Mouse (Mus musculus): ENCODE data around the gene Fam43b. TPM values are rescaled to one million over a fixed set of nuclear protein-coding genes. Genes with fewer than 3 reads are reported as not detected.

Gene Fam43b
- polyA plus RNA-seq, 1 experiment from 2014 or later: not detected

GRCm38 (mm10) chr4:138407479-138408194 is 11.3 kb upstream of the Fam43b start:
- no peaks in the 10 kb centered on the region for H3K27me3 ChIP-seq (ENCODE audit: control insufficient read depth, insufficient read depth, low read length)
- ATAC-seq (ENCODE audit: insufficient read depth, low FRiP score, low TSS enrichment) (no peak), DNase-seq (ENCODE audit: low spot score) (no peak)
- no peak overlapping the region for H3K4me3 ChIP-seq (ENCODE audit: low read depth, low read length)
- no peaks in the 10 kb centered on the region for H3K9me3 ChIP-seq (ENCODE audit: control insufficient read depth, low read length)
- H3K36me3 ChIP-seq (ENCODE audit: control insufficient read depth, insufficient read depth, low read length): no peaks in the 10 kb centered on the region
- no peak overlapping the region for H3K4me2 ChIP-seq (ENCODE audit: low read depth)
- H3K9ac ChIP-seq (ENCODE audit: low read length): no peak overlapping the region
- no peaks in the 10 kb centered on the region for H3K4me1 ChIP-seq (ENCODE audit: control insufficient read depth, insufficient read depth, low read length)
- H3K27ac ChIP-seq (ENCODE audit: low read depth, low read length): no peak overlapping the region
- WGBS: 85% methylated on average over 11 of the region's 13 CpGs

- H3K4me3 ChIP-seq (ENCODE audit: low read depth, low read length): no peak overlapping the region
- no peaks in the 10 kb centered on the region for H3K4me1 ChIP-seq (ENCODE audit: control insufficient read depth, insufficient read depth, low read length)
- no peaks in the 10 kb centered on the region for H3K36me3 ChIP-seq (ENCODE audit: control insufficient read depth, insufficient read depth, low read length)
- no peaks in the 10 kb centered on the region for H3K9me3 ChIP-seq (ENCODE audit: control insufficient read depth, low read length)
- no peak overlapping the region for H3K4me2 ChIP-seq (ENCODE audit: low read depth)
- ATAC-seq (ENCODE audit: insufficient read depth, low FRiP score, low TSS enrichment) (no peak), DNase-seq (ENCODE audit: low spot score) (no peak)
- WGBS: 2% methylated on average over 2 of the region's 2 CpGs
- no peak overlapping the region for H3K9ac ChIP-seq (ENCODE audit: low read length)
- H3K27me3 ChIP-seq (ENCODE audit: control insufficient read depth, insufficient read depth, low read length): no peaks in the 10 kb centered on the region
- H3K27ac ChIP-seq (ENCODE audit: low read depth, low read length): no peak overlapping the region
These were observed 8.5 kb upstream of the Fam43b start for GRCm38 (mm10) chr4:138404806-138405205.

GRCm38 (mm10) chr4:138396711-138397110 is 383 bp upstream of the Fam43b start:
- H3K9ac ChIP-seq (ENCODE audit: low read length): no peak overlapping the region
- ATAC-seq (ENCODE audit: insufficient read depth, low FRiP score, low TSS enrichment) (no peak), DNase-seq (ENCODE audit: low spot score) (no peak)

GRCm38 (mm10) chr4:138395087-138395970 is 999 bp downstream of the Fam43b start:
- no peak overlapping the region for H3K27ac ChIP-seq (ENCODE audit: low read depth, low read length)

More at GRCm38 (mm10) chr4:138396711-138397110, 383 bp upstream of the Fam43b start:
- Histone ChIP-seq H3K4me1 (ENCODE audit: control insufficient read depth, insufficient read depth, low read length) (peaks cover 9% of the 10 kb centered on the region; the same call in 1 of the 2 replicates), H3K27me3 (ENCODE audit: control insufficient read depth, insufficient read depth, low read length) (peaks cover 51% of the 10 kb centered on the region), H3K4me3 (ENCODE audit: low read depth, low read length) (no peak overlapping the region), H3K36me3 (ENCODE audit: control insufficient read depth, insufficient read depth, low read length) (no peaks in the 10 kb centered on the region), H3K27ac (ENCODE audit: low read depth, low read length) (no peak overlapping the region), H3K9me3 (ENCODE audit: control insufficient read depth, low read length) (no peaks in the 10 kb centered on the region), H3K4me2 (ENCODE audit: low read depth) (no peak overlapping the region)
- WGBS: 4% methylated on average over 8 of the region's 8 CpGs

GRCm38 (mm10) chr4:138393703-138394102 is 2.6 kb downstream of the Fam43b start:
- no peak for DNase-seq (ENCODE audit: low spot score)
- H3K4me1 ChIP-seq (ENCODE audit: control insufficient read depth, insufficient read depth, low read length): peaks cover 9% of the 10 kb centered on the region; the same call in 1 of the 2 replicates
- H3K27me3 ChIP-seq (ENCODE audit: control insufficient read depth, insufficient read depth, low read length): peaks cover 51% of the 10 kb centered on the region
- H3K9ac ChIP-seq (ENCODE audit: low read length): no peak overlapping the region
- H3K27ac ChIP-seq (ENCODE audit: low read depth, low read length): no peak overlapping the region
- no peak overlapping the region for H3K4me2 ChIP-seq (ENCODE audit: low read depth)
- WGBS: 61% methylated on average over 7 of the region's 7 CpGs
- H3K9me3 ChIP-seq (ENCODE audit: control insufficient read depth, low read length): no peaks in the 10 kb centered on the region
- H3K36me3 ChIP-seq (ENCODE audit: control insufficient read depth, insufficient read depth, low read length): no peaks in the 10 kb centered on the region
- no peak overlapping the region for H3K4me3 ChIP-seq (ENCODE audit: low read depth, low read length)
- no peak for ATAC-seq (ENCODE audit: insufficient read depth, low FRiP score, low TSS enrichment)

More at GRCm38 (mm10) chr4:138395087-138395970, 999 bp downstream of the Fam43b start:
- Histone ChIP-seq H3K9ac (ENCODE audit: low read length) (no peak overlapping the region), H3K36me3 (ENCODE audit: control insufficient read depth, insufficient read depth, low read length) (no peaks in the 10 kb centered on the region), H3K9me3 (ENCODE audit: control insufficient read depth, low read length) (no peaks in the 10 kb centered on the region), H3K4me3 (ENCODE audit: low read depth, low read length) (peak overlapping the region; percentile 17), H3K27me3 (ENCODE audit: control insufficient read depth, insufficient read depth, low read length) (peaks cover 51% of the 10 kb centered on the region), H3K4me1 (ENCODE audit: control insufficient read depth, insufficient read depth, low read length) (peaks cover 9% of the 10 kb centered on the region; the same call in 1 of the 2 replicates), H3K4me2 (ENCODE audit: low read depth) (peak overlapping the region; percentile 48)
- no peak for ATAC-seq (ENCODE audit: insufficient read depth, low FRiP score, low TSS enrichment)
- under 1% methylated on average over 72 of the region's 103 CpGs for WGBS
- DNase-seq (ENCODE audit: low spot score): peak; percentile 42

- no peaks in the 10 kb centered on the region for H3K9me3 ChIP-seq (ENCODE audit: control insufficient read depth, low read length)
- no peak overlapping the region for H3K4me2 ChIP-seq (ENCODE audit: low read depth)
- H3K4me1 ChIP-seq (ENCODE audit: control insufficient read depth, insufficient read depth, low read length): peaks cover 10% of the 10 kb centered on the region
- no peaks in the 10 kb centered on the region for H3K27me3 ChIP-seq (ENCODE audit: control insufficient read depth, insufficient read depth, low read length)
- WGBS: 46% methylated on average over 4 of the region's 4 CpGs
- DNase-seq (ENCODE audit: low spot score): no peak
- no peak for ATAC-seq (ENCODE audit: insufficient read depth, low FRiP score, low TSS enrichment)
- H3K4me3 ChIP-seq (ENCODE audit: low read depth, low read length): no peak overlapping the region
- H3K36me3 ChIP-seq (ENCODE audit: control insufficient read depth, insufficient read depth, low read length): no peaks in the 10 kb centered on the region
- H3K9ac ChIP-seq (ENCODE audit: low read length): no peak overlapping the region
- no peak overlapping the region for H3K27ac ChIP-seq (ENCODE audit: low read depth, low read length)
These were observed 12.5 kb downstream of the Fam43b start for GRCm38 (mm10) chr4:138383789-138384188.

GRCm38 (mm10) chr4:138382462-138382861 is 13.9 kb downstream of the Fam43b start:
- Histone ChIP-seq H3K9ac (ENCODE audit: low read length) (no peak overlapping the region), H3K27ac (ENCODE audit: low read depth, low read length) (no peak overlapping the region), H3K4me2 (ENCODE audit: low read depth) (no peak overlapping the region), H3K27me3 (ENCODE audit: control insufficient read depth, insufficient read depth, low read length) (no peaks in the 10 kb centered on the region), H3K9me3 (ENCODE audit: control insufficient read depth, low read length) (no peaks in the 10 kb centered on the region), H3K4me3 (ENCODE audit: low read depth, low read length) (no peak overlapping the region), H3K4me1 (ENCODE audit: control insufficient read depth, insufficient read depth, low read length) (peaks cover 10% of the 10 kb centered on the region), H3K36me3 (ENCODE audit: control insufficient read depth, insufficient read depth, low read length) (no peaks in the 10 kb centered on the region)
- ATAC-seq (ENCODE audit: insufficient read depth, low FRiP score, low TSS enrichment) (no peak), DNase-seq (ENCODE audit: low spot score) (no peak)
- WGBS: 75% methylated on average over 6 of the region's 6 CpGs

GRCm38 (mm10) chr4:138380132-138380689 is 16.1 kb downstream of the Fam43b start:
- ATAC-seq (ENCODE audit: insufficient read depth, low FRiP score, low TSS enrichment): no peak
- 48% methylated on average over 10 of the region's 10 CpGs for WGBS
- DNase-seq (ENCODE audit: low spot score): peak; percentile 43

More at GRCm38 (mm10) chr4:138380132-138380689, 16.1 kb downstream of the Fam43b start:
- no peak overlapping the region for H3K9ac ChIP-seq (ENCODE audit: low read length)
- no peak overlapping the region for H3K4me3 ChIP-seq (ENCODE audit: low read depth, low read length)
- H3K4me1 ChIP-seq (ENCODE audit: control insufficient read depth, insufficient read depth, low read length): peaks cover 10% of the 10 kb centered on the region
- H3K27me3 ChIP-seq (ENCODE audit: control insufficient read depth, insufficient read depth, low read length): no peaks in the 10 kb centered on the region
- no peak overlapping the region for H3K27ac ChIP-seq (ENCODE audit: low read depth, low read length)
- no peaks in the 10 kb centered on the region for H3K36me3 ChIP-seq (ENCODE audit: control insufficient read depth, insufficient read depth, low read length)
- no peak overlapping the region for H3K4me2 ChIP-seq (ENCODE audit: low read depth)
- no peaks in the 10 kb centered on the region for H3K9me3 ChIP-seq (ENCODE audit: control insufficient read depth, low read length)
